Mouse (Mus musculus): Measurements from ENCODE around the gene Sh3gl1.
"Not testable (repeated sequence)": the region's sequence is repeated elsewhere in the genome, so short reads cannot be mapped to it uniquely, and the experiment has no call there.

Gene Sh3gl1

DNA sequence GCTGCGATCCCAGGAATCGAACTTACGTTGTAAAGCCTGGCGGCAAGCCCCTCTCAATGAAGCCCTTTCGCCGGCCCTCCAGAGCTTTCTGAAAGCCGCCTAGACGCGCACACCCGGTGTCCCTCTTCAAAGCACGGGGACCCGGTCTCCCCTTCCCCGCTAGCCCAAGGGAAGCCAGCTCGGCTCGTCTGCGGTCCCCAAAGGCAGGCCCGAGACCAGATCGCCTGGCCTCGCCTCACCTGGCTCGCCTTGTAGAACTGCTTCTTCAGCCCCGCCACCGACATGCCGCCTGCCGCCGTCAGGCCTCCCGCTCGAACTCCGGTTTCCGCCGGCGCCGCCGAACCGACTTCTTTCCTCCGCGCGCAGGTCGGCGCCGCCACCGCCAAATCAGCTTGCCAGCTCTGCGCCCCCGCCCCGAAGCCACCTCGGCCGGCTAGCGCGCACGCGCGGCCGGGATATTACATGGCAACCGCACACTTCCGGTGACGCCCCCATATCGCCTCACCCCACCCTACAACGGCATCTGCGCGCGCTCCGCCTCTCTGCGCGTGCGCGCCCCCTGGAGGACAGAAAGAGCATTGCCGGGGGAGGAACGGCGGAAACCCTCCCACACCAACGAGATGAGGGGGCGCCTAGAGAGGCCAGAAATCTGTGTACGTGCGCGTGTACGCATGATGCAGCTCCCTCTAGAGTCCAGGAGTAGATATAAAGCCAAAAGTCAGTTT is at the start of gene Sh3gl1:
TSS of gene Sh3gl1 (minus strand) at position 460 of the 725 bp plus-strand sequence.
- peak; percentile 99 to 100 for DNase-seq (ENCODE audit: low spot score in 2 of 2)

DNA sequence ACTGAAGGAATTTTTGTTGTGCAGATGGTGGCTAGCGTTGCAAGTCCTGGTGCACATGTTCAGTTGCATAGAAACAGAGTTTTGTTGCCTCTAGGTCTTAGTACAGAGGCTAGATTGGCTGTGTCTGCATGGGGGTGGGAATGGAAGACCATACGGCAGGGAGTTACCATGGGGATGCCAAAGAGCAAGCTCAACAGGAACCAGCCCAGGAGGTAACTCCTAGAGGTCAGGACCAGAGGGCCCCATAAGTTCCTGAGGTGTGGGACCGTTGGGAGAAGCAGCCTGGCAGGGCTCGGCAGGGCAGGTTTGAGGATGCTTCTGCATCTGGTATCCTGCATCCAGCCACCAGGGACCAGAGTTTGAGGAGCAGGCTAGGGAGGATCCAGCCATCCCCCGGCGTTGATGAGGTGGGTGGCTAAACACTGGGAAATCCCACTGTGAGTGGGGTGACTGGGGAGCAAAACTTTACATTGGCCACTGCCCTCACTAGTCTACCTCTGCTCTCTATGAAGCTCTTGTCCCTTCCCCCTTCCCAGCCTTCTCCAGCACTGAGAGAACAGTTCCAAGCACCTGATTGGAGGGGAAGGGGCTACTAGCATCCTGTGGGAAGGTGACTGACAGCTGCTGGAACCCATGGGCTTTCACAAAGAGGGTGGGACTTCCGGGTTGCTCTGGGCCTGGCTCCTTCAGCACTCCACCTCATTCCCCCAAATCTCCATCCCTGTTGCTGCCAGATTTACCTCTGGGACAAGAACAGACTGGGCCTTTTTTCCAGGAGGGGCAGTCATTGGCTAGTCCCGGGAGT is 44.5 kb upstream of the Sh3gl1 start:
- DNase-seq (ENCODE audit: low spot score in 2 of 2), result no peak

DNA sequence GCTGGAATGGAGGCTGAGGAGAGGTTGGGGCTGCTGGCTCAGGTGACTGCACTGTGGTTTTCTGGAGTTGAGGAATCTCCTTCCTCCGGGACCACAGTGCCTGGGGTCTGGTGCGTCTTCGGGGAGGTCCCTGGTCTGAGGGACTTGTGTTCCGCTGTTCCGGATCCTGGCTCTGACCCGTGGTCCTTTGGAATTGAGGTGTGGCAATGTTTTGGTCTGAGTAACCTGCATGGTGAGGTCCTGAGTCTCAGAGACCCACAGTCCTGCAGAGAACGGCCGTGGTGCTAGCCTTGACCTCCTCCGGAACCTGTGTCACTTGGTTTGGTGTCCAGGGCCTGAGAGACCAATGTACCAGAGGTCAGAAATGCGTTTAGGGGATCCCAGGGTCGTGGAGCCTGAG is 43.5 kb upstream of the Sh3gl1 start:
- DNase-seq (ENCODE audit: low spot score in 2 of 2), result peak; percentile 14 to 27

DNA sequence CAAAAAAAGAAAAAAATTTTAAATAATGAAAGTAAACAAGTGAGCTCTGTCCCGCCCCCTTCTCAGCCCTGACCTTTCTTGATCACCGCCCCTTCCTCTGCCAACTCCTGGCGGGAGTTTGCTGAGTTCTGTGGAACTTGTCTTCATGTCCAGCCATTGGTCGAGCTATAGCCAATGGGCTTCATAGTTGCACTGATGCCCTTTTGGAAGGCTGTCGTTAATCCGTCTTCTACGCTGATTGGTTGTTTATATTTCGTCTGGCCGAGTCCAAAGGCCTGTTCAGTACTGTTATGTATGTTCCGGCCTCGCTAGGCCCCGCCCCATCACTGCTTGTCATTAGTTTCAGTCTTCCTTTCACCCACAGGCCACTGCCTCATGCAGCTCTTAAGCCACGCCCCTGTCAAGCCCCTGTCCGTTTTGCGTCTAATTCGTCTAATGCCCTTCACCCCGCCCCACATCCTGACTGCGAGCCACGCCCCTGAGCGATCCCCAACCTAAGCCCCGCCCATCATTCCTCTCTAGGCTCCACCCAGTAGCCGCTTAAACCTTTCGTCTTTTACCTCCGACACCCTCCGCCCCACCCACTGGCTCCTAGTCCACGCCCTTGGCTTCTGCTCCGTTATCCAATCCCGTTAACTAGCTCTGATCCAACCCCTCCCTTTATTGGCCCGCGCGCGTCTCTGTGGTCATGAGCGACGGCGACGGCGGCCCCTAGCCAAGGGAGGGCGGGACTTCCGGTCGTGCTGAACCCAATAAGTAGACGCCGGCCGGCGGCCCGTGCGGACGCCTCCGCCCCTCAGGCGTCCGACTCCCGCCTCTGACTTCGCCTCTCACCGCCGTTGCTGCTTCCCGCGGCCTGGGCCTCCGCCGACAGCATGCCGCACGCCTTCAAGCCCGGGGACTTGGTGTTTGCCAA is 42.7 kb upstream of the Sh3gl1 start, which contains the start of gene Hdgfl2:
TSS of gene Hdgfl2 (plus strand) at position 755 of the 916 bp plus-strand sequence.
- DNase-seq (ENCODE audit: low spot score in 2 of 2), result peak; percentile 99 to 100

DNA sequence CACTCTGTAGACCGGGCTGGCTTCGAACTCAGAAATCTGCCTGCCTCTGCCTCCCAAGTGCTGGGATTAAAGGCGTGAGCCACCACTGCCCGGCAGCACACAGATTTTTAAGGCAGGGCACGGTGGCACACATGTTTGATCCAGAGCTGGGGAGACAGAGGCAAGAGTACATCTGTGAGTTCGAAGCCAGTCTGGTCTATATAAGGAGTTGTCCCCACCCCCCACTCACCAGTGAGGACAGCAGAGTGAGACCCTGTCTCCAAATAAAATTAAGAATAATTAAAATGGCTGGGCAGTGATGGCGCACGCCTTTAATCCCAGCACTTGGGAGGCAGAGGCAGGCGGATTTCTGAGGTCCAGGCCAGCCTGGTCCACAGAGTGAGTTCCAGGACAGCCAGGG is 41.9 kb upstream of the Sh3gl1 start:
- peak in 1 of 2 experiments; percentile 23 for DNase-seq (ENCODE audit: low spot score in 2 of 2)

DNA sequence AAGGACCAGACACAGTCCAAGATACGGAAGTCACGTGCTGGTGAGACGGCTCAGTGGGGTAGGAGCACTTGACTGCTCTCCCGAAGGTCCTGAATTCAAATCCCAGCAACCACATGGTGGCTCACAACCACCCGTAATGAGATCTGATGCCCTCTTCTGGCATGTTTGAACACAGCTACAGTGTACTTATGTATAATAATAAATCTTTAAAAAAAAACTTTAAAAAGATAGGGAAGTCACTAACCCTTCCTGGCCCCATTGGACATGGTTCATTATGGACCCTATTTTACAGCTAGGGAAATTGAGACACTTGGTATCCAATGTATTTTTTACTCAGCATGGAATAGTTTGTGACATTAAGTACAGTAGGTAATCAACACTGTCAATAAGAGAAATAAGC is 41.1 kb upstream of the Sh3gl1 start:
- no peak for DNase-seq (ENCODE audit: low spot score in 2 of 2)

DNA sequence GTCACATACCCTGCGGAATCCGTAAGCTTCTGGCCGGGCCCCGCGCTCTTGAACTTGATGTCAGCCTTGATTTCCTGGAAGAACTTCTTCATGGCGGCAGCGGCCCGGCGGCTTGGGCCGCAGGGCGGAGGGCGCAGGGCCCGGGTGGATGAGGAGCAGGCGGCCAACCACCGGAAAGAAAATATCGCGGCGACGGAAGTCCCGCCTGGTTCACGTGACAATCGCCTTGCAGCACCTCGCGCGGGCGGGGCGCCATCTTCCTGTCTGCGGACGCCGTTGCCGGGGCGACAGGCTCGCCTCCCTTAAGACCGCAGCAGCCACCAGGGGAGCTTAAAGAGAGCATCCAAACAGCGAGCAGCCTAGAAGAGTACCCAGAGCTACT is 38.4 kb upstream of the Sh3gl1 start, which contains the start of gene Ubxn6:
TSS of gene Ubxn6 (minus strand) at position 202 of the 382 bp plus-strand sequence.
- DNase-seq (ENCODE audit: low spot score in 2 of 2), result peak; percentile 96 to 97

DNA sequence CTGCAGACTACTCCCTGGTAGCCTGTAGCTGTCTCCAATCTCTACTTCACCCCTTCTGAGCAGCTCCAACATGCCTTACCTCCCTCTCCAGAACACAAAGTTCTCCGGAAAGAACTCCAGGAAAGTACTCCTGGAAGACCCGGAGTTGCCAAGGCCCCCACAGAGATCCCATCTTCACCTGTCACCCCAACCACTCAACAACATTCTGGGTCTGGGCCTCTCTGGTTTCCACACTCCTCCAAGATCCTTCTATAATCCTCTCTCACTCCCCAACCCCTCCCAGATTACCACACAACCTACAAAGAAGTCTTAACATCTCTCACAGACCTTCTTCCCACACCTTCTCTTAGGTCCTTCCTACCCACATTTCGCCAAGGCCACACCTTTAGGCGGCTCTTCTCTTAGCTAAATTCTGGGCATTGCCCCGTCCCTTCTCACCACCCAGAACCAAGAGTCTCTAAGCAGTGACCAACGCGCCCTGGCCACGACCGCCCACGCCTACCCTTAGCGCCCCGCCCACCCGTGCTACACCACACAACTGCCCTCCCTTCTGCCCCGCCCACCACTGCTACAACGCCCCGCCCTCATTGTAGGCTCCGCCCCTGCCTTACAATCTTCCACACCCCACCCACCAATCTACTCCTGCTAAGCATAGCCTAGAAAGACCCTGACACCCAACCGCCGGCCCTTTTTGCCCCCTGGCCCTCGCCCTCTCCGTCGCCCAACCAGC is 37.8 kb upstream of the Sh3gl1 start:
- DNase-seq (ENCODE audit: low spot score in 2 of 2), result peak; percentile 6 to 77

DNA sequence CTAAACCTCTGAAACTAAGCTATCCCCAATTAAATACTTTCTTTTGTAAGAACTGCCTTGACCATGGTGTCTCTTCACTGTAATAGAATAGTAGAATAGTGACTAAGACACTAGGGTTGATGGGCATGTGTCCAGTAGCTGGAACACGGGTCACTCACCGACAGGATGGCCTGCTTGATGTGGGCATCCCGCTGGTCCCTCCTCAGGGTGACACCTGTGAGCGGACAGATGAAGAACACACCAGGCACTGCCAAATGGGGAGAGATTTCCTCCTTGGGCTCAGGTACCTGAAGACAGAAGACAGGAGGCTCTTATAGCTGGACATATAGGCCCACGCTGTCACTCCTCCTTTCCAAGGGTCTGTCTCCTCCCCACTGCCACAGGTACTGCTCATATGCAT is 35.8 kb upstream of the Sh3gl1 start:
- DNase-seq (ENCODE audit: low spot score in 2 of 2), result no peak

DNA sequence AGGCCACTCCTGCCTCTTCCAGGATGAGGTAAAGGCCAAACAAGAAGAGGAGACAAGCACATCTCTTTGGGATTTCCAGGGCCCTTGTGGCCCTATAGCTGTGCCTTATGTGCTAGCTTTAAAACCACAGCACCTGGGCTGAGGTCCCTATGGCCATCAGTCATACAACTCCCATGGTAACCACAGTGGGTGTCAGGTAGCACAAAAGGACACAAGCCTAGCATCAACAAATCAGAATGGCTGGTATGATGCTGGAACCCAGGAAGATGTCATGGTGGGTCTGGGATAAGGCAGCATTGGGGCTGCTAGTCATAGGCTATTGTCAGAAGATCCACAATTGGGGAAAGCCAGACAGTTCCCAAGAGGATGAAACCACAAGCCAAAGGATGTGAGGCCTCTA is 34.7 kb upstream of the Sh3gl1 start:
- no peak for DNase-seq (ENCODE audit: low spot score in 2 of 2)

DNA sequence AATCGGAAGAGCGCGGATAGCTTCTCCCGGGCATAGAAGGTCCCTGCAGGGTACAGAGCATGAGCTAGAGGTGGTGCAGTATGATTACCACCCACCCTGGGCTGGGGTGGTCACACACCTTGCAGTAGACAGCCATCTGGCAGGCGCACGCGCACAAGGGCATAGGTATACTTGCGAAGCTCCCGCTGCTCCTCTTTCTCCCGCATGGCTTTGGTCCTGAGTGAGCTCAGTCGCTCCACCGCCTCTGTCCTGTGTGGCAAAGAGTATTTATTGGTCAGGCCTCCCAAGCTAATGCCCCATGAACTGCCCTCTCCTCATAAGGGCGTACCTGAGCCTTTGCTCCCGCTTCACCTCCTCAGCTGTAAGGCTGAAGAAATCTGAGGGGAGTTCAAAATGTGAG is 32.6 kb upstream of the Sh3gl1 start:
- DNase-seq (ENCODE audit: low spot score in 2 of 2), result no peak

DNA sequence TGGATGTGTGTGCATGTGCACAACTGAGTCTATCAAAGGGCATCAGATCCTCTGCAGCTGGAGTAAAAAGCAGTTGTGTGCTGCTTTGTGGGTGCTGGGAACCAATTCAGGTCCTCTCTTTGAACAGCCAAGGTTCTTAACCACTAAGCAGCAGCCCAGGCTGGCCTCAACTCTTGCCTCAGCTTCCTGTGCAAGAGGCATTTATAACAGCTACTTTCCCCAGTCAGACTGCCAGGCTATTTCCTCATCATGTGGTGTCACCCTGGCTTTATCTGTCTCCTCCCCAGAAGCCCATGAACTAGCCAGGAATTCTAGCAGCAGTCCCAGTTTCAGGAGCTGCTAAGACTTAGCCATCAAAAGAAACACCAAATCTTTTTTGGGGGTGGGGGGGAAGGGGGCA is 30.0 kb upstream of the Sh3gl1 start:
- no peak for DNase-seq (ENCODE audit: low spot score in 2 of 2)

DNA sequence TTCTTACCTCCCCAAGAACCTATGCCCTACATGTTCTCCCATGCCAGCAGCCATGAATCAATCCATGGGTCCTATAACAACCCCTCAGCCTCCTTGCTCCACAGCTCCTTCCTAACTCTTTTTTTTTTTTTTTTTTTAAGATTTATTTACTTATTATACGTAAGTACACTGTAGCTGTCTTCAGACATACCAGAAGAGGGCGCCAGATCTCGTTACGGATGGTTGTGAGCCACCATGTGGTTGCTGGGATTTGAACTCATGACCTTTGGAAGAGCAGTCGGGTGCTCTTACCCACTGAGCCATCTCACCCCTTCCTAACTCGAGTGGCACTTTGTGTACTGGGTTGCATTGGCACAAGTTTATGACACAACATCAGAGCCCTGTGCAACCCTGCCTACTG is 29.3 kb upstream of the Sh3gl1 start:
- not testable (repeated sequence) for DNase-seq (ENCODE audit: low spot score in 2 of 2)

DNA sequence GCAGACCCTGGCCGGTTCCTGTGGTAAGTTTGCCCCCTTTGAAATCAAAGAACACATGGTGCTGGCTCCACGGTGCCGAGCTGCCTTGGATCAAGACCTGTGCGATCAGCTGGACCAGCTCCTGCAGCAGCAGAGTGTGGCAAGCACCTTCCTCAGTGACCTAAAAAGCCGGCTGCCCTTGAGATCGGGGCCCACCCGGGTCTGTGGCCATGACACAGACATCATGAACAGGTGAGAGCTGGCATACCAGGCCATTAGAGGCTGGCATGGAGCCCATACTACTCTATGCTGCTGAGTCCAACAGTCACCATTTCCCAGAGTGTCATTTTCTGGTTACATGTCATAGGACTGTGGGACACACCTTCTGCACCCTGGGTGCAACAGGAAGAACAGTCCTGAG is 25.6 kb upstream of the Sh3gl1 start:
- DNase-seq (ENCODE audit: low spot score in 2 of 2), result no peak

DNA sequence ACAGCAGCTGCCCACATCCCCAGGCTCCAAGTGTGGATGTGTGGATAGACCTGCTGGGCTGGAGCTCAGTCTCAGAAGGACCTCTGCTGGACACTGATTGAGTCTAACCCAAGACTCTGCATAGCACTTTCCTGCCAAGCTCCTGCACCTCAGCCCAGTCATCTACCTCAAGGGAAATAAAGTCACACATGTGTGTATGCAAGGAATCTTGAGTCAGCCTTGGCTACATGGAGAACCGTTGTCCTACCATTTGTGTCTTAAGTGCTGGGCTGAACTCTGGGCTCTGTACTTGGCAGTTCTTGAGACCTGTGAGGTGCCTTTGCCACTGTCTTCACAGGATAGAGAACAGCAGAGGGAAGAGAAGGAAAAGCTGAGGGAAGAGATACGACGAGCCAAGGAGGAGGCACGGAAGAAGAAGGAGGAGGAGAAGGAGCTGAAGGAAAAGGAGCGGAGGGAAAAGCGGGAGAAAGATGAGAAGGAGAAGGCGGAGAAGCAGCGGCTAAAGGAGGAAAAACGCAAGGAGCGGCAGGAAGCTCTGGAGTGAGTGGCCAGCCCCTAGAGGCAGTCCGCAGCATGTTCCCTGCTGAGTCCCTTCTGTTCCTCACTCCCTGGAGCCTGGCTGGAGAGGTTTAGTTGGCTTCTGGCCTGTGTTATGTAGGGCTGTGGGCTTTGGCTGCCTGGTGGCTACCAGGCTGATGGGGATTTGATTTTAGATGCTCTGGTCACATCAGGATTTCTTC is 21.1 kb upstream of the Sh3gl1 start:
- DNase-seq (ENCODE audit: low spot score in 2 of 2), result no peak

DNA sequence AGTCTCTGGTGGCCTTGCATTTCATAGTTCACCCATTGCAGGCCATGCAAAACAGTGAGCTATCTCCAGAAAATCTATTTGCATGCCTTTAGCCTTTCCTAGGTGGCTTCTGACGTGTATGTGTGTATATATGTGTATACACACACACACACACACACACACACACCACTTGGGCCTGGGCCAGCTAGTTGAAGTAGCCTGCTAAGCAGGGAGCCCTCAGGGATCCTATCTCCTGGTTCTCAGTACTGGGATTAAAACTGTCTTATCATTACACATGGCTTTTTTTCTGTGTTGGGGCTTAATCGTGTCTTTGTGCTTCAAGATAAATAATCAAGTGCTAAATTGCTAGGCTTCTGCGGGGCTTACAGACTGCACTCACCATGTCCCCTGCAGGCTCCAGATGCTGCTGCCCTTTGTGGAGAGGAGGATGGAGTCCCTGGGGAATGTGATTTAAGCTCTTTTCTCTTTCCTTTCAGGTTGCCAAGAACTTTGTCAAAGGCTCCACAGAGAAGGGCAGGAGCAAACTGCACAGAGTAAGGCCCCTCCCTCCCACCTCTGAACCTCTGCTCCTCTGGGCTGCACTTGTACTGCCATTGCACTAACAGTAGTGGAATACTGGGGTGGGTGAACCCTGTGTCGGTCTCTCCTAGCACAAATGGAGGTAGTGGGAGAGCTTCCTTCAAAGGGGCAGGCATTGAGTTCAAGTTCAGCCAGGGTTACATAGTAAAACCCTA is 19.7 kb upstream of the Sh3gl1 start:
- no peak for DNase-seq (ENCODE audit: low spot score in 2 of 2)

DNA sequence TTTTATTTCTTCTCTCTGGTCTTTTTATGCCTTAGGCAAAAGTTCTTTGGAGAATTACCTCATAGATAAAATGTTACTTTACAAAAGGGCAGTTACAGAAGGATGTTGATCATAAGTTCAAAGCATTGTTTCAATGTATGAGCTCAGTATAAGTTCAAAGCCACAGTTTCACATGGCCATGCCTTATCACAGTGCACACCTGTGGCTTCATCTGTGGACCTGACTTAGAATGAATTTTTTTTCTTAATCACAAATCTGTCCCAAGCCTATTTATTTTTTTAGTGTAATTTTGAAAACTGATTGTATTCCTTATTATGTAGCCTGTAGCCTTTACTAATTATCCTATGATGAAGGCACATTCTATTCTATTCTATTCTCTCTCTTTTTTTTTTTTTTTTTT is 18.5 kb upstream of the Sh3gl1 start:
- DNase-seq (ENCODE audit: low spot score in 2 of 2), result no peak

DNA sequence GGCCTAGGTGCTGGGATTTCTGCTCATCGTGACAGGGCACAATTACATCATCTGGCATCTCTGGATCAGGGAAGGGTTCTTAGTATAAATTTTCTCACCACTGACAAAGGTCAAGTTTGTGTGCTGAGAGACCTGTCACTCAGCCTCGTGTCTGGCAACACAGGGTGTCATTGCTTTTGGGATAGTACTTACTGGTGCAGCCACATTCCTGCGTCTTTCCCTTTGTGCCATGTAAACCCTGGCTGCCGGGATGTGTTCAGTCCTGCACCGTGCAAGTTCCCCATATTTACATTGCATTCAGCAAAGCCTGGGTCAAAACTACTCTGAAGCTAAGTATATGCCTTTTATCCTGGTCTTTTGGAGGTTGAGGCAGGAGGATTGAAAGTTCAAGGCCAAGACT is 14.9 kb upstream of the Sh3gl1 start:
- DNase-seq (ENCODE audit: low spot score in 2 of 2), result no peak

DNA sequence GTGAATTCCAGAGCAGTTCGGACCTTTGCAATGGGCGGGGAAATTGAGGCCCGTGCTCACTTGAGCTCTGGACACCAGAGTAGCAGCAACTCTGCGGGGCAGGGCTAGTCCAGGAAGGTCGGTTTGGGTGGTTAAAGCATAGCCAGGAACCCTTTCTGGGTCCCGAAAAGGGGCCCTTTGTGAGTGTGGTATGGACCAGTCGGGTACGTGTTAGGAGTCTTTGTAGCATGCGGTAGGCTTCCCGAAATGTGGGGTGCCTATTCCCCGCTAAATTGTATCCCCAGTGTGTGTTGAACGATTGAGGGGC is 4.4 kb upstream of the Sh3gl1 start:
- no peak for DNase-seq (ENCODE audit: low spot score in 2 of 2)
